Mouse (Mus musculus) lung, postnatal 0 days (tissue): Measurements from ENCODE around the gene Mdm4.

ENCODE experiments used
- CTCF ChIP-seq: IDR thresholded peaks from 2 replicates; pipeline ENCODE4 v1.5.1; 2016; ENCODE audit warnings: antibody characterized with exemption, mild to moderate bottlenecking
- EP300 ChIP-seq: IDR thresholded peaks from 2 replicates; pipeline ENCODE4 v1.6.1; 2016; ENCODE audit warnings: antibody characterized with exemption, mild to moderate bottlenecking, control low read depth

GRCm38 (mm10) chr1:133006571-133006970 lies 23.8 kb downstream of the Mdm4 start:
- TF ChIP-seq CTCF = no peak
- no peak for TF ChIP-seq EP300
